Mouse (Mus musculus) ES-Bruce4 (cell line): ENCODE data around the gene Sh3bgrl3.

Source experiments
- CTCF ChIP-seq: IDR thresholded peaks from one replicate; pipeline ENCODE4 v1.8.1; 2011; ENCODE audit warnings: low read depth, low read length
- EP300 ChIP-seq: IDR thresholded peaks from 2 replicates; pipeline ENCODE4 v1.6.1; 2011; ENCODE audit warnings: low read depth, low read length; ENCODE audit not compliant: insufficient read depth
- POLR2A ChIP-seq: IDR thresholded peaks from one replicate; pipeline ENCODE4 v1.8.1; 2011; ENCODE audit warnings: low read length; ENCODE audit not compliant: insufficient read depth

GRCm38 (mm10) chr4:134132117-134132516 lies 3.5 kb upstream of the Sh3bgrl3 start:
- TF ChIP-seq CTCF (no peak), POLR2A (no peak), EP300 (no peak)
